Mouse (Mus musculus): Measurements from ENCODE around the gene Ndufb7. TPM values are rescaled to one million over a fixed set of nuclear protein-coding genes. Genes with fewer than 3 reads are reported as not detected.
A peak's percentile ranks its signal among the peaks of the same experiment; 100 is the strongest.
"Not testable (repeated sequence)": the region's sequence is repeated elsewhere in the genome, so short reads cannot be mapped to it uniquely, and the experiment has no call there.

Ndufb7 gene
- polyA plus RNA-seq, 1 experiment: 302 TPM

- H3K79me3 ChIP-seq (ENCODE audit: low read depth): peaks cover 34% of the 10 kb centered on the region
- TF ChIP-seq MYOG (IDR thresholded peaks at IDR 0.05; ENCODE audit: control insufficient read depth, extremely low read depth, insufficient read length) (no peak), CEBPB (IDR thresholded peaks at IDR 0.05; ENCODE audit: low read depth) (no peak), MYOD1 (IDR thresholded peaks at IDR 0.05; ENCODE audit: control insufficient read depth, insufficient read length, low read depth) (no peak), CTCF (IDR thresholded peaks at IDR 0.05; ENCODE audit: control insufficient read depth, insufficient read depth, insufficient read length) (no peak), MAX (IDR thresholded peaks at IDR 0.05) (no peak), FOSL1 (IDR thresholded peaks at IDR 0.05; ENCODE audit: insufficient read depth, low read length, poor library complexity, severe bottlenecking) (no peak), USF1 (IDR thresholded peaks at IDR 0.05; ENCODE audit: low read depth) (no peak)
- H3K4me3 ChIP-seq (ENCODE audit: insufficient read depth, poor library complexity, severe bottlenecking): no peak overlapping the region
- no peaks in the 10 kb centered on the region for H3K36me3 ChIP-seq (ENCODE audit: control insufficient read depth, insufficient read depth)
- peaks cover 64% of the 10 kb centered on the region for H3K79me2 ChIP-seq (ENCODE audit: control insufficient read depth, insufficient read depth)
- H3ac ChIP-seq (ENCODE audit: control insufficient read depth, insufficient read length, low read depth): no peak overlapping the region
- H3K27me3 ChIP-seq (ENCODE audit: control insufficient read depth, insufficient read depth, insufficient read length): no peaks in the 10 kb centered on the region
These were observed 26.2 kb downstream of the Ndufb7 start for GRCm38 (mm10) chr8:83592682-83593081.

- Histone ChIP-seq H3K4me3 (ENCODE audit: insufficient read depth, poor library complexity, severe bottlenecking) (peak overlapping the region; percentile 57), H3K27me3 (ENCODE audit: control insufficient read depth, insufficient read depth, insufficient read length) (no peaks in the 10 kb centered on the region), H3K79me3 (ENCODE audit: low read depth) (peaks cover 28% of the 10 kb centered on the region), H3K36me3 (ENCODE audit: control insufficient read depth, insufficient read depth) (no peaks in the 10 kb centered on the region), H3K79me2 (ENCODE audit: control insufficient read depth, insufficient read depth) (peaks cover 55% of the 10 kb centered on the region), H3ac (ENCODE audit: control insufficient read depth, insufficient read length, low read depth) (peak overlapping the region; percentile 61)
- TF ChIP-seq CEBPB (IDR thresholded peaks at IDR 0.05; ENCODE audit: low read depth) (peak; percentile 50), FOSL1 (IDR thresholded peaks at IDR 0.05; ENCODE audit: insufficient read depth, low read length, poor library complexity, severe bottlenecking) (no peak)
These were observed 27.1 kb downstream of the Ndufb7 start for GRCm38 (mm10) chr8:83593325-83594166.

GRCm38 (mm10) chr8:83594167-83595049 lies 27.9 kb downstream of the Ndufb7 start:
- H3K79me3 ChIP-seq (ENCODE audit: low read depth): peaks cover 28% of the 10 kb centered on the region
- no peaks in the 10 kb centered on the region for H3K27me3 ChIP-seq (ENCODE audit: control insufficient read depth, insufficient read depth, insufficient read length)
- TF ChIP-seq USF1 (IDR thresholded peaks at IDR 0.05; ENCODE audit: low read depth) (no peak), MAX (IDR thresholded peaks at IDR 0.05) (peak; percentile 10), CEBPB (IDR thresholded peaks at IDR 0.05; ENCODE audit: low read depth) (no peak), CTCF (IDR thresholded peaks at IDR 0.05; ENCODE audit: control insufficient read depth, insufficient read depth, insufficient read length) (no peak)
- H3K36me3 ChIP-seq (ENCODE audit: control insufficient read depth, insufficient read depth): no peaks in the 10 kb centered on the region
- peak overlapping the region; percentile 61 for H3ac ChIP-seq (ENCODE audit: control insufficient read depth, insufficient read length, low read depth)
- H3K79me2 ChIP-seq (ENCODE audit: control insufficient read depth, insufficient read depth): peaks cover 46% of the 10 kb centered on the region
- peak overlapping the region; percentile 57 for H3K4me3 ChIP-seq (ENCODE audit: insufficient read depth, poor library complexity, severe bottlenecking)

- Histone ChIP-seq H3K79me2 (ENCODE audit: control insufficient read depth, insufficient read depth) (peaks cover 41% of the 10 kb centered on the region), H3K4me3 (ENCODE audit: insufficient read depth, poor library complexity, severe bottlenecking) (peak overlapping the region; percentile 57), H3K79me3 (ENCODE audit: low read depth) (peaks cover 26% of the 10 kb centered on the region)
- H3K36me3 ChIP-seq (ENCODE audit: control insufficient read depth, insufficient read depth); H3ac ChIP-seq (ENCODE audit: control insufficient read depth, insufficient read length, low read depth); H3K27me3 ChIP-seq (ENCODE audit: control insufficient read depth, insufficient read depth, insufficient read length): not testable (repeated sequence)
These were observed 28.5 kb downstream of the Ndufb7 start for GRCm38 (mm10) chr8:83595050-83595345.

GRCm38 (mm10) chr8:83596369-83596768 lies 29.9 kb downstream of the Ndufb7 start:
- Histone ChIP-seq H3K36me3 (ENCODE audit: control insufficient read depth, insufficient read depth) (no peaks in the 10 kb centered on the region), H3ac (ENCODE audit: control insufficient read depth, insufficient read length, low read depth) (no peak overlapping the region), H3K4me3 (ENCODE audit: insufficient read depth, poor library complexity, severe bottlenecking) (no peak overlapping the region), H3K79me2 (ENCODE audit: control insufficient read depth, insufficient read depth) (peaks cover 28% of the 10 kb centered on the region), H3K27me3 (ENCODE audit: control insufficient read depth, insufficient read depth, insufficient read length) (no peaks in the 10 kb centered on the region), H3K79me3 (ENCODE audit: low read depth) (peaks cover 19% of the 10 kb centered on the region)
- no peak for TF ChIP-seq FOSL1 (IDR thresholded peaks at IDR 0.05; ENCODE audit: insufficient read depth, low read length, poor library complexity, severe bottlenecking)
- TF ChIP-seq CTCF (IDR thresholded peaks at IDR 0.05; ENCODE audit: control insufficient read depth, insufficient read depth, insufficient read length): no peak
- TF ChIP-seq MAX (IDR thresholded peaks at IDR 0.05): no peak
- no peak for TF ChIP-seq USF1 (IDR thresholded peaks at IDR 0.05; ENCODE audit: low read depth)
- no peak for TF ChIP-seq CEBPB (IDR thresholded peaks at IDR 0.05; ENCODE audit: low read depth)
- TF ChIP-seq MYOG (IDR thresholded peaks at IDR 0.05; ENCODE audit: control insufficient read depth, extremely low read depth, insufficient read length): no peak
- no peak for TF ChIP-seq MYOD1 (IDR thresholded peaks at IDR 0.05; ENCODE audit: control insufficient read depth, insufficient read length, low read depth)

- no peaks in the 10 kb centered on the region for H3K36me3 ChIP-seq (ENCODE audit: control insufficient read depth, insufficient read depth)
- TF ChIP-seq CTCF (IDR thresholded peaks at IDR 0.05; ENCODE audit: control insufficient read depth, insufficient read depth, insufficient read length): no peak
- TF ChIP-seq USF1 (IDR thresholded peaks at IDR 0.05; ENCODE audit: low read depth): no peak
- no peak for TF ChIP-seq MYOG (IDR thresholded peaks at IDR 0.05; ENCODE audit: control insufficient read depth, extremely low read depth, insufficient read length)
- no peak for TF ChIP-seq CEBPB (IDR thresholded peaks at IDR 0.05; ENCODE audit: low read depth)
- TF ChIP-seq MYOD1 (IDR thresholded peaks at IDR 0.05; ENCODE audit: control insufficient read depth, insufficient read length, low read depth): no peak
- no peak for TF ChIP-seq MAX (IDR thresholded peaks at IDR 0.05)
- TF ChIP-seq FOSL1 (IDR thresholded peaks at IDR 0.05; ENCODE audit: insufficient read depth, low read length, poor library complexity, severe bottlenecking): no peak
- H3ac ChIP-seq (ENCODE audit: control insufficient read depth, insufficient read length, low read depth): no peak overlapping the region
- no peaks in the 10 kb centered on the region for H3K27me3 ChIP-seq (ENCODE audit: control insufficient read depth, insufficient read depth, insufficient read length)
- H3K4me3 ChIP-seq (ENCODE audit: insufficient read depth, poor library complexity, severe bottlenecking): no peak overlapping the region
- peaks cover 10% of the 10 kb centered on the region for H3K79me2 ChIP-seq (ENCODE audit: control insufficient read depth, insufficient read depth)
- peaks cover 6% of the 10 kb centered on the region for H3K79me3 ChIP-seq (ENCODE audit: low read depth)
These were observed 31.7 kb downstream of the Ndufb7 start for GRCm38 (mm10) chr8:83598146-83598545.

All from C2C12 (cell line).